Mouse (Mus musculus): ENCODE data around the gene Smim24. TPM values are rescaled to one million over a fixed set of nuclear protein-coding genes. Genes with fewer than 3 reads are reported as not detected.
A peak's percentile ranks its signal among the peaks of the same experiment; 100 is the strongest.

The Smim24 gene
- polyA plus RNA-seq, 1 experiment from 2014 or later: 2.7 TPM

GRCm38 (mm10) chr10:81351678-81352291 lies 41.1 kb upstream of the Smim24 start:
- DNase-seq (ENCODE audit: low spot score): no peak
- H3K9ac ChIP-seq (ENCODE audit: low read depth, low read length): no peak overlapping the region
- 27% methylated on average over 9 of the region's 9 CpGs for WGBS
- peaks cover 7% of the 10 kb centered on the region; the same call in 1 of the 2 replicates for H3K27me3 ChIP-seq (ENCODE audit: control insufficient read depth, insufficient read depth, low read length)
- no peak overlapping the region for H3K4me2 ChIP-seq (replicated peaks; ENCODE audit: low read depth, low read length)
- H3K4me3 ChIP-seq (ENCODE audit: low read depth, low read length): no peak overlapping the region
- H3K27ac ChIP-seq (ENCODE audit: low read depth, low read length): no peak overlapping the region
- no peaks in the 10 kb centered on the region for H3K36me3 ChIP-seq (ENCODE audit: control insufficient read depth, insufficient read depth, low read length)
- H3K9me3 ChIP-seq (ENCODE audit: control insufficient read depth, low read length): no peaks in the 10 kb centered on the region
- H3K4me1 ChIP-seq (replicated peaks; ENCODE audit: control insufficient read depth, insufficient read depth, low read length): peaks cover 11% of the 10 kb centered on the region; the same call in 1 of the 2 replicates
- ATAC-seq (ENCODE audit: low FRiP score): no peak

- Histone ChIP-seq H3K4me2 (replicated peaks; ENCODE audit: low read depth, low read length) (no peak overlapping the region), H3K9ac (ENCODE audit: low read depth, low read length) (no peak overlapping the region), H3K27me3 (ENCODE audit: control insufficient read depth, insufficient read depth, low read length) (no peaks in the 10 kb centered on the region; the same call in 1 of the 2 replicates), H3K36me3 (ENCODE audit: control insufficient read depth, insufficient read depth, low read length) (no peaks in the 10 kb centered on the region), H3K27ac (ENCODE audit: low read depth, low read length) (no peak overlapping the region), H3K4me1 (replicated peaks; ENCODE audit: control insufficient read depth, insufficient read depth, low read length) (peaks cover 9% of the 10 kb centered on the region; the same call in 1 of the 2 replicates), H3K9me3 (ENCODE audit: control insufficient read depth, low read length) (no peaks in the 10 kb centered on the region), H3K4me3 (ENCODE audit: low read depth, low read length) (no peak overlapping the region)
- no peak for DNase-seq (ENCODE audit: low spot score)
- no peak for ATAC-seq (ENCODE audit: low FRiP score)
- WGBS: 68% methylated on average over 9 of the region's 9 CpGs
Observed at GRCm38 (mm10) chr10:81354738-81355477, 37.9 kb upstream of the Smim24 start.

DNA sequence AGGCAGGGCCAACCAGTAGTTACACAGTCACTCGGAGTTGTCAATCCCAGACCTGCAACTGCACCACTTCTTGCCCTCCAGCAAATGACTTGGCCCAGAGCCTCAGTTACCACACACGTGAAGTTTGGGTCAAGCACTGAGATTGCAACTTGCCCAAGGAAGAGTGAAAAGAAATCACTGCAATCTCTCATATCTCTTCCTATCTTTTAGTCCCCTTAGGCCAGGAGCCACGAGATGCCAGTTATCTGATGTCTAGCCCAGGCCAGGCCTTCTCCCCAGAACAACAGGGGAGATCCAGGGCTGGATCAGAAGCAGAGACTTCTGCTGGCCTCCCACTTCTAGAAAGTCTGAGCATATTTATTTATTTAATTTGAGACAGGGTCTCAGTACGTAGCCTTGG lies 37.3 kb upstream of the Smim24 start:
- H3K9me3 ChIP-seq (ENCODE audit: control insufficient read depth, low read length): no peaks in the 10 kb centered on the region
- H3K4me2 ChIP-seq (replicated peaks; ENCODE audit: low read depth, low read length): no peak overlapping the region
- no peaks in the 10 kb centered on the region for H3K36me3 ChIP-seq (ENCODE audit: control insufficient read depth, insufficient read depth, low read length)
- H3K9ac ChIP-seq (ENCODE audit: low read depth, low read length): 0 out of 2 replicates have a peak overlapping the region, but pooled peaks have one; percentile 11
- H3K4me1 ChIP-seq (replicated peaks; ENCODE audit: control insufficient read depth, insufficient read depth, low read length): peaks cover 9% of the 10 kb centered on the region; the same call in 1 of the 2 replicates
- no peak overlapping the region for H3K27ac ChIP-seq (ENCODE audit: low read depth, low read length)
- 81% methylated on average over 4 of the region's 4 CpGs for WGBS
- DNase-seq (ENCODE audit: low spot score) (no peak), ATAC-seq (ENCODE audit: low FRiP score) (no peak)
- no peaks in the 10 kb centered on the region; the same call in 1 of the 2 replicates for H3K27me3 ChIP-seq (ENCODE audit: control insufficient read depth, insufficient read depth, low read length)
- H3K4me3 ChIP-seq (ENCODE audit: low read depth, low read length): no peak overlapping the region

- Histone ChIP-seq H3K27ac (ENCODE audit: low read depth, low read length) (no peak overlapping the region), H3K27me3 (ENCODE audit: control insufficient read depth, insufficient read depth, low read length) (no peaks in the 10 kb centered on the region; the same call in 1 of the 2 replicates), H3K4me2 (replicated peaks; ENCODE audit: low read depth, low read length) (no peak overlapping the region), H3K9ac (ENCODE audit: low read depth, low read length) (no peak overlapping the region), H3K4me3 (ENCODE audit: low read depth, low read length) (no peak overlapping the region; the same call in 1 of the 2 replicates), H3K36me3 (ENCODE audit: control insufficient read depth, insufficient read depth, low read length) (no peaks in the 10 kb centered on the region), H3K9me3 (ENCODE audit: control insufficient read depth, low read length) (no peaks in the 10 kb centered on the region), H3K4me1 (replicated peaks; ENCODE audit: control insufficient read depth, insufficient read depth, low read length) (peaks cover 9% of the 10 kb centered on the region; the same call in 1 of the 2 replicates)
- no peak for DNase-seq (ENCODE audit: low spot score)
- 61% methylated on average over 12 of the region's 12 CpGs for WGBS
- ATAC-seq (ENCODE audit: low FRiP score): peak; percentile 2; the same call in 1 of the 2 replicates
Observed at GRCm38 (mm10) chr10:81356352-81356990, 36.4 kb upstream of the Smim24 start.

DNA sequence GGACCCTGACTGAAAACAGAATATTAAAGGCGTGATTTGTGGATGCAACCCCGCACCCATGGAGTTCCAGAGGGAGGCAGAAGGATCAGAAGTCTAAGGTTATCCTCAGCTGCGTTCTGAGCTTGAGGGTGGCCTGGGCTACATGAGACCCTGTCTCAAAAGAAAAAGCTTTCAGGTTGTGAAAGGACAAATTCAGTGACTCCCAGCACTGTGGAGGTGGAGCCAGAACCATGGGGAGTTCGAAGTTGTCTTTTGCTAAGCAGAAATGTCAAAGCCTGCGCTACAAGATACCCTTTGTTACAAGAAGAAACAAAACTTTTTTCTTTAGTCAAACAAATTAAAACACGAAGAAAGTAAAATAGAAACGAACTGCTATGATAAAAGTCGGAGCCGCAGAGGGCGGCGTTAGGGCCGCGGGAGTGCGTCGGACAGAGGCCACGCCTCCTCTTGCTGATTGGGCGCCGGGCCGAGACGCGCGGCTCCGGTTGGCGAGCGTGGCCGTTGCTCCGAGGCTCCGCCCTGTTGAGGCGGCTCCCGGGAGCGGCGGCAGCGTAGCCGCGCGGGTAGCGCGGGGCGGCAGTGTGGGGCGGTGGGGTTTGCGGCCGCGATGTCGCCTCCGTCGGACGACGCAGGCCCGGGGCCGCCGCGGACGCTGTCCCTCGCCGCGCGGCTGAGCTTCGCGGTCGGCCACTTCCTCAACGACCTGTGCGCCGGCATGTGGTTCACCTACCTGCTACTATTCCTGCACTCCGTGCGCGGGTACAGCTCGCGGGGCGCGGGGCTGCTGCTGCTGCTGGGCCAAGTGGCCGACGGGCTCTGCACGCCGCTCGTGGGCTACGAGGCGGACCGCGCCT lies 35.6 kb upstream of the Smim24 start, which contains the start of gene Mfsd12:
TSS of gene Mfsd12 (plus strand) at position 501 of the 854 bp plus-strand sequence.
- H3K4me1 ChIP-seq (replicated peaks; ENCODE audit: control insufficient read depth, insufficient read depth, low read length): peaks cover 9% of the 10 kb centered on the region; the same call in 1 of the 2 replicates

DNA sequence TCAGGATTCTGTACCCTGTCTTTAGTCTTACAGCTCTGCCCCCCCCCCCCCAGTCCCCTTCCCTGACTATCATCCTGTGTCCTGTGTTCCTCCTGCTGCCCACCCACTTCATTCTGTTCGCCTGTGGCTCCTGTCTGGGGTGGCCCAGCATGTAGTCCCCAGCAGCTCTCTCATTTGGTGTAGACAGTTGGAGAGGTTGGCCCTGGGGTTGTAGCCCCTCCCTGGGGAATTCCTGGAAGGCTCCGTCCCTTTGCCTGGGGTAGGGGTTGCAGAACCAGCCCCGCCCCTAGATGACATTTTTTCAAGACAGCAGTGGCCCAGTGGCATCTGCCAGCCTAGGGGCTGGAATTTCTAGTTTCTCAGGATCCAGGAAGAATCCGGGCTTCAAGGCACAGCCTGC lies 34.6 kb upstream of the Smim24 start:
- H3K9ac ChIP-seq (ENCODE audit: low read depth, low read length): peak overlapping the region; percentile 74
- H3K4me3 ChIP-seq (ENCODE audit: low read depth, low read length): peak overlapping the region; percentile 70
- no peak for DNase-seq (ENCODE audit: low spot score)
- H3K27ac ChIP-seq (ENCODE audit: low read depth, low read length): no peak overlapping the region
- WGBS: 19% methylated on average over 4 of the region's 4 CpGs
- ATAC-seq (ENCODE audit: low FRiP score): no peak
- H3K36me3 ChIP-seq (ENCODE audit: control insufficient read depth, insufficient read depth, low read length): no peaks in the 10 kb centered on the region
- peaks cover 9% of the 10 kb centered on the region; the same call in 1 of the 2 replicates for H3K4me1 ChIP-seq (replicated peaks; ENCODE audit: control insufficient read depth, insufficient read depth, low read length)
- H3K27me3 ChIP-seq (ENCODE audit: control insufficient read depth, insufficient read depth, low read length): peaks cover 7% of the 10 kb centered on the region
- peak overlapping the region; percentile 99 for H3K4me2 ChIP-seq (replicated peaks; ENCODE audit: low read depth, low read length)
- no peaks in the 10 kb centered on the region for H3K9me3 ChIP-seq (ENCODE audit: control insufficient read depth, low read length)

More for the DNA sequence above, 35.6 kb upstream of the Smim24 start, which contains the start of gene Mfsd12:
- DNase-seq (ENCODE audit: low spot score): peak; percentile 90
- H3K36me3 ChIP-seq (ENCODE audit: control insufficient read depth, insufficient read depth, low read length): no peaks in the 10 kb centered on the region
- ATAC-seq (ENCODE audit: low FRiP score): peak; percentile 90
- H3K27me3 ChIP-seq (ENCODE audit: control insufficient read depth, insufficient read depth, low read length): no peaks in the 10 kb centered on the region; the same call in 1 of the 2 replicates
- H3K4me3 ChIP-seq (ENCODE audit: low read depth, low read length): peak within 1 kb of the TSS; percentile 70
- no peaks in the 10 kb centered on the region for H3K9me3 ChIP-seq (ENCODE audit: control insufficient read depth, low read length)
- H3K4me2 ChIP-seq (replicated peaks; ENCODE audit: low read depth, low read length): peak within 1 kb of the TSS; percentile 99
- no peak within 1 kb of the TSS for H3K27ac ChIP-seq (ENCODE audit: low read depth, low read length)
- peak within 1 kb of the TSS; percentile 74 for H3K9ac ChIP-seq (ENCODE audit: low read depth, low read length)
- WGBS: 2% methylated on average over 56 of the region's 79 CpGs

- Histone ChIP-seq H3K27ac (ENCODE audit: low read depth, low read length) (no peak overlapping the region), H3K4me1 (replicated peaks; ENCODE audit: control insufficient read depth, insufficient read depth, low read length) (peaks cover 14% of the 10 kb centered on the region), H3K4me3 (ENCODE audit: low read depth, low read length) (no peak overlapping the region), H3K9me3 (ENCODE audit: control insufficient read depth, low read length) (no peaks in the 10 kb centered on the region), H3K9ac (ENCODE audit: low read depth, low read length) (no peak overlapping the region), H3K27me3 (ENCODE audit: control insufficient read depth, insufficient read depth, low read length) (peaks cover 13% of the 10 kb centered on the region), H3K4me2 (replicated peaks; ENCODE audit: low read depth, low read length) (no peak overlapping the region), H3K36me3 (ENCODE audit: control insufficient read depth, insufficient read depth, low read length) (no peaks in the 10 kb centered on the region)
- DNase-seq (ENCODE audit: low spot score) (no peak), ATAC-seq (ENCODE audit: low FRiP score) (no peak)
- 80% methylated on average over 1 of the region's 1 CpGs for WGBS
Observed at GRCm38 (mm10) chr10:81358841-81359240, 34.0 kb upstream of the Smim24 start.

- Histone ChIP-seq H3K9me3 (ENCODE audit: control insufficient read depth, low read length) (no peaks in the 10 kb centered on the region), H3K27ac (ENCODE audit: low read depth, low read length) (no peak overlapping the region; the same call in 1 of the 2 replicates), H3K4me1 (replicated peaks; ENCODE audit: control insufficient read depth, insufficient read depth, low read length) (peaks cover 31% of the 10 kb centered on the region), H3K36me3 (ENCODE audit: control insufficient read depth, insufficient read depth, low read length) (no peaks in the 10 kb centered on the region), H3K4me3 (ENCODE audit: low read depth, low read length) (no peak overlapping the region), H3K4me2 (replicated peaks; ENCODE audit: low read depth, low read length) (no peak overlapping the region), H3K9ac (ENCODE audit: low read depth, low read length) (no peak overlapping the region), H3K27me3 (ENCODE audit: control insufficient read depth, insufficient read depth, low read length) (peaks cover 19% of the 10 kb centered on the region)
- no peak for DNase-seq (ENCODE audit: low spot score)
- WGBS: 68% methylated on average over 8 of the region's 8 CpGs
- ATAC-seq (ENCODE audit: low FRiP score): no peak
Observed at GRCm38 (mm10) chr10:81360721-81361120, 32.1 kb upstream of the Smim24 start.

Measured in hindbrain, embryonic 11.5 days (tissue).